10 mouse cellular contexts compared by ENCODE assay signal in genomic region chr5:117506406-117506805, GRCm38 (mm10).
DNase-seq lines count a peak whose midpoint lies in the region; ATAC-seq lines count a peak whose summit lies in the region.
"Had no signal": no experiment of that assay in that cellular context is flagged by ENCODE, and none has a peak within 500 bp of the region (broad histone marks: within the 10 kb centered on the region; RNA-seq: fewer than 3 reads in every experiment).

No protein-coding gene starts in this region.

- no peaks in the 10 kb centered on the region for H3K9me3 ChIP-seq in forebrain, embryonic 11.5 days (ENCODE audit: control insufficient read depth, low read length)
- no peaks in the 10 kb centered on the region for H3K9me3 ChIP-seq in forebrain, embryonic 16.5 days (ENCODE audit: control insufficient read depth, low read length)
- H3K9me3 ChIP-seq in intestine, embryonic 15.5 days: no peaks in the 10 kb centered on the region
- H3K9me3 ChIP-seq in limb, embryonic 11.5 days (ENCODE audit: control insufficient read depth, low read length): no peaks in the 10 kb centered on the region
- H3K9me3 ChIP-seq: heart, embryonic 15.5 days; neural tube, embryonic 12.5 days had no signal

- no peak overlapping the region for H3K4me2 ChIP-seq in forebrain, embryonic 11.5 days (ENCODE audit: low read depth, low read length, severe bottlenecking)
- H3K4me2 ChIP-seq in forebrain, embryonic 16.5 days (ENCODE audit: low read length): no peak overlapping the region
- 0 out of 2 replicates have a peak overlapping the region, but pooled peaks have one; percentile 31 for H3K4me2 ChIP-seq in intestine, embryonic 15.5 days (replicated peaks)
- no peak overlapping the region for H3K4me2 ChIP-seq in limb, embryonic 11.5 days (ENCODE audit: low read depth, severe bottlenecking)
- H3K4me2 ChIP-seq: heart, embryonic 15.5 days; neural tube, embryonic 12.5 days had no signal

- H3K9ac ChIP-seq in forebrain, embryonic 11.5 days (ENCODE audit: low read length): no peak overlapping the region
- no peak overlapping the region for H3K9ac ChIP-seq in forebrain, embryonic 16.5 days (replicated peaks; ENCODE audit: low read depth, low read length)
- no peak overlapping the region for H3K9ac ChIP-seq in intestine, embryonic 15.5 days
- H3K9ac ChIP-seq in limb, embryonic 11.5 days (ENCODE audit: low read length): no peak overlapping the region
- H3K9ac ChIP-seq: heart, embryonic 15.5 days; neural tube, embryonic 12.5 days had no signal

- no peaks in the 10 kb centered on the region for H3K27me3 ChIP-seq in forebrain, embryonic 11.5 days (ENCODE audit: control insufficient read depth, insufficient read depth, low read length)
- H3K27me3 ChIP-seq in forebrain, embryonic 16.5 days (replicated peaks; ENCODE audit: control insufficient read depth, insufficient read depth, low read length): no peaks in the 10 kb centered on the region
- H3K27me3 ChIP-seq in intestine, embryonic 15.5 days (replicated peaks): no peaks in the 10 kb centered on the region
- H3K27me3 ChIP-seq in limb, embryonic 11.5 days (ENCODE audit: control insufficient read depth, insufficient read depth, low read length): no peaks in the 10 kb centered on the region
- H3K27me3 ChIP-seq: neural tube, embryonic 12.5 days had no signal

- no peak overlapping the region for H3K4me3 ChIP-seq in forebrain, embryonic 11.5 days (ENCODE audit: low read depth, low read length)
- no peak overlapping the region for H3K4me3 ChIP-seq in forebrain, embryonic 16.5 days (replicated peaks; ENCODE audit: low read length)
- no peak overlapping the region for H3K4me3 ChIP-seq in intestine, embryonic 15.5 days (replicated peaks)
- H3K4me3 ChIP-seq in limb, embryonic 11.5 days (ENCODE audit: low read depth, low read length): no peak overlapping the region
- H3K4me3 ChIP-seq: heart, embryonic 15.5 days; neural tube, embryonic 12.5 days had no signal

- H3K36me3 ChIP-seq in forebrain, embryonic 11.5 days (ENCODE audit: control insufficient read depth, insufficient read depth, low read length): no peaks in the 10 kb centered on the region
- no peaks in the 10 kb centered on the region for H3K36me3 ChIP-seq in forebrain, embryonic 16.5 days (ENCODE audit: control insufficient read depth, insufficient read depth)
- H3K36me3 ChIP-seq in intestine, embryonic 15.5 days: no peaks in the 10 kb centered on the region
- H3K36me3 ChIP-seq in limb, embryonic 11.5 days (ENCODE audit: control insufficient read depth, insufficient read depth, low read length): no peaks in the 10 kb centered on the region
- H3K36me3 ChIP-seq: heart, embryonic 15.5 days; neural tube, embryonic 12.5 days had no signal

- WGBS in forebrain, embryonic 11.5 days: 41% methylated on average over 13 of the region's 13 CpGs
- 35% methylated on average over 13 of the region's 13 CpGs for WGBS in forebrain, embryonic 16.5 days
- WGBS in intestine, embryonic 15.5 days: 23% methylated on average over 13 of the region's 13 CpGs
- WGBS in limb, embryonic 11.5 days: 39% methylated on average over 13 of the region's 13 CpGs

- no peaks in the 10 kb centered on the region for H3K4me1 ChIP-seq in forebrain, embryonic 11.5 days (replicated peaks; ENCODE audit: control insufficient read depth, insufficient read depth, low read length)
- no peaks in the 10 kb centered on the region for H3K4me1 ChIP-seq in forebrain, embryonic 16.5 days (replicated peaks; ENCODE audit: control insufficient read depth, insufficient read depth, low read length)
- H3K4me1 ChIP-seq in intestine, embryonic 15.5 days (replicated peaks): peaks cover 3% of the 10 kb centered on the region
- H3K4me1 ChIP-seq in limb, embryonic 11.5 days (ENCODE audit: control insufficient read depth, insufficient read depth, low read length): no peaks in the 10 kb centered on the region
- H3K4me1 ChIP-seq: neural tube, embryonic 12.5 days had no signal

- peak; percentile 84 for DNase-seq in forebrain, embryonic 11.5 days (ENCODE audit: low spot score)
- DNase-seq in urinary bladder, postnatal 14 days (ENCODE audit: low spot score): peak; percentile 58
- no peak for DNase-seq in urinary bladder, postnatal 10 days (ENCODE audit: low spot score)
- DNase-seq in cerebellum, postnatal 36 days: peak; percentile 70 to 84
- peak; percentile 82 for DNase-seq in limb, embryonic 11.5 days (ENCODE audit: low spot score)
- DNase-seq in right cerebral cortex, postnatal 4 days: peak; percentile 77

- ATAC-seq in forebrain, embryonic 11.5 days (replicated peaks; ENCODE audit: low FRiP score): 0 out of 2 replicates have a peak, but pooled peaks have one; percentile 42
- ATAC-seq in forebrain, embryonic 16.5 days: no peak
- peak; percentile 84 for ATAC-seq in intestine, embryonic 15.5 days
- ATAC-seq in limb, embryonic 11.5 days (ENCODE audit: insufficient number of reproducible peaks, low FRiP score, low TSS enrichment, low read depth): no peak

- H3K27ac ChIP-seq in forebrain, embryonic 11.5 days (ENCODE audit: low read depth, low read length): no peak overlapping the region
- H3K27ac ChIP-seq in forebrain, embryonic 16.5 days (ENCODE audit: low read length): no peak overlapping the region
- no peak overlapping the region for H3K27ac ChIP-seq in intestine, embryonic 15.5 days
- no peak overlapping the region for H3K27ac ChIP-seq in limb, embryonic 11.5 days (replicated peaks; ENCODE audit: low read depth, low read length)
- H3K27ac ChIP-seq: heart, embryonic 15.5 days; neural tube, embryonic 12.5 days had no signal

Comparison
In these comparisons a context has a peak if more than half of its experiments do, and no peak if none do; other contexts are left out.
1. ATAC-seq: peak in forebrain, embryonic 11.5 days (single experiment) and intestine, embryonic 15.5 days (single experiment); none in forebrain, embryonic 16.5 days (single experiment) and limb, embryonic 11.5 days (single experiment).